Mouse (Mus musculus): ENCODE measurements around the gene Hnrnpul2. TPM values are rescaled to one million over a fixed set of nuclear protein-coding genes. Genes with fewer than 3 reads are reported as not detected.
"Not testable (repeated sequence)": the region's sequence is repeated elsewhere in the genome, so short reads cannot be mapped to it uniquely, and the experiment has no call there.

Hnrnpul2 gene
- total RNA-seq, 2 experiments from 2014 or later: 112 to 115 TPM

DNA sequence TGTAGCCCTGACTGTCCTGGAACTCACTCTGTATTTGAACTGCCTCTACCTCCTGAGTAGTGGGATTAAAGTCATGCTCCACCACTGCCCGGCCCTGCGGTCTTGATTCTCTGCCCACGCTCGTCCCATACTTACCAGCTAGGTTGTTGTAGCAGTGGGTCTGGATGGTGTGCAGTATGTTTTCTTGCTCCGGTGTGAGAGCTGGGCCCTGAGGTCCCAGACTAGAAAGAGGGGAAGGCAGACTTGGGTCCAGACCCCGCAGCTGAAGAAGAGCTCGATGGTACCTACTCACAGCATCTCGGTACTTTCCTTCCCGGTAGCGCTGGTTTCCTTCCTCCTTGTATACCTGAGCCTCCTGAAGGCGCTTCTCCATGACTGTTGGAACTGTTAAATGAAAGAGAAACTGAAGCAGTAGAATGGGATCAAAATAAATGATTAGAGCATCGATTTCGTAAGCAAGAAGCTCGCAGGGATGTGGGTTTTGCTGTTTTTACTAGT, 1.5 kb upstream of the Hnrnpul2 start:
- no peak for DNase-seq (ENCODE audit: low spot score in 2 of 2)

DNA sequence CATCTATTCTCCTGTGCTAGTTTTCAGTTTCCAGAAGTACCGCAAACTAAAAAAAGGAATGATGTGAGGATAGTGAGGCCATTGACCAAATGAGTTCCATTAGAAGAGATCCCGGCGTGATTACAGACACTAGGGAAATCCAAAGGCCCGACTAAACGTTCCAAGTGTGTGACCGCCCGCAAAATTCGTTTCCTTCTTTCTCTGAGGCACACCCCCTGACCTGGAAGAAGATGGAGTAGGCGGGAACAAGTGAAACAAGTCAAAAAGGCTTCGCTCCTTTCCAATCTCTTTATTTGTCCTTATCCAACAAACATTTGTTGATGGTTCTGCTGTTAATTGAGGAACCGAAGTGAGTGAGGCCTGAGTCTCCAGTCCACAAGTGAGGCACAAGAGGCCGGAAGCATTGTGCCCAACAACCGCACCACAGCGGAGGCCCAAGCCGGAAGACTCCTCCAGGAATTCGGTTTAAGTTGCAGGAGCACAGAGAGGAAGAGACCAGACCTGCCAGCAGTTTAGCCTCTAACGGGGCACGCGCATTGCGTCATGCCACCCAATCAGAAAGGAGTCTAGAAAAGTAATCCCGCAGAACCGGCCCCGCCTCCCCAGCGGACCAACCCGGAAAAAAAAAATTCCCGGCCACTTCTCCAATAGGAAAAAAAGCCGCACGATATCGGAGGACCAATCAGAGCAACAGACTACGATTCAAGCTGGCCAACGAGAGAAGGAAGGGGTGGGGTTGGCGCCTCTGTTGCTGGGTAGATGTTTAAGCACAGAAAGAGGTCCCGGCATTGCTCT, 812 bp upstream of the Hnrnpul2 start, which contains the start of gene Ttc9c:
Gene Ttc9c (minus strand): TSS at position 533 of the 795 bp plus-strand sequence.
- DNase-seq (ENCODE audit: low spot score in 2 of 2): peak; percentile 91 to 95

DNA sequence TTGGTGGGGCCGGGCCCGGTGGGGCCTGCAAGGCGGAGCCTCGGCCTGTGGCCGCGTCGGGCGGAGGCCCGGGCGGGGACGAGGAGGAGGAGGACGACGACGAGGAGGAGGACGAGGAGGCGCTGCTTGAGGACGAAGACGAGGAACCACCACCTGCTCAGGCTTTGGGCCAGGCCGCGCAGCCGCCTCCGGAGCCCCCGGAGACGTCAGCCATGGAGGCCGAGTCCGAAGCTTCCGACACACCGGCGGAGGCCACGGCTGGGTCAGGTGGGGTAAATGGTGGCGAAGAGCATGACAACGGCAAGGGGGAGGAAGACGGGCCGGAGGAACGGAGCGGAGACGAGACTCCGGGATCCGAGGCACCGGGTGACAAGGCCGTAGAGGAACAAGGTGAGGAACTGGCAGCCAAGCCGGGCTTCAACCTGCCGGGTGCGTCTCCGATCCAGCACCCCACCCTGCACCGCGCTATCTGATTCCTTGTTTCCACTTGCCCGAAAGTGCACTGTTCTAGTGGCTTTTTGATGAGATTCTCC, 680 bp downstream of the Hnrnpul2 start:
- DNase-seq (ENCODE audit: low spot score in 2 of 2): no peak

DNA sequence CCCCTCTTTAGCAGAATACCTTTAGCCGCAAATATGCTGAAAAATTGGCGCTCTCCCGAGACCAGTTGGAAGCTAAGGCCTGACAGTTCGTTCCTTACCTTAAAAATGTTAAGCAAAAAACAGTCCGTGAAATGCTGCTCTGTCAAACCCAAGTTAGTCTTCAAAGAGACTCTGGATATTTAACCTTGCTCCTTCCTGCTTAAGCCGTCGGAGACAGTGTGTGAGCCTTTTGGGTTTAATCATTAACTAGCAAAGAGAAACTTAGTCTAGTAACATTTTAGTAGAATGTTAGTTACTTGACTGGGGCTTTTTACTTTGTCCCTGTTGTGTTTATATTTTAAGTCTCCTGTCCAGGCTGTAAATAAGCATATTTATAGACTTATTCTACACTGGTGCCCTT, 1.3 kb downstream of the Hnrnpul2 start:
- no peak for DNase-seq (ENCODE audit: low spot score in 2 of 2)

DNA sequence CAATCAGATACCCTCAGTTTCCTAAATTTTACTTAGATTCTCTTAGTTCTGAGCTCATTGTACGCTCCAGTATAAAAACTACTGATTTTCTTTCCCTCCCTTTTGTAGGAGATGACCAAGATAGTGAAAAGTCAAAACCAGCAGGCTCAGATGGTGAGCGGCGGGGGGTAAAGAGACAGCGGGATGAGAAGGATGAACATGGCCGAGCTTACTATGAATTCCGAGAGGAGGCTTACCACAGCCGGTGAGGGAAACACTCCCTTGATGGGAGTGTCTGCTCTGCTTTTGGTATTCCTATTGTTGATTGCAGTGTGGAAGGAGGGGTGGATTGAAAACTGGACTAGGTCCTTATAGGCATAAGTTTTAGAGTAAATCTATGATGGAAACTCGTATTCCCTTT, 2.9 kb downstream of the Hnrnpul2 start:
- DNase-seq (ENCODE audit: low spot score in 2 of 2): no peak

- DNase-seq (ENCODE audit: low spot score in 2 of 2): no peak
Observed at GRCm38 (mm10) chr19:8829660-8830059, 9.8 kb downstream of the Hnrnpul2 start, which contains the start of gene AC129217.1. AC129217.1 (plus strand) TSS chr19:8829773.

DNA sequence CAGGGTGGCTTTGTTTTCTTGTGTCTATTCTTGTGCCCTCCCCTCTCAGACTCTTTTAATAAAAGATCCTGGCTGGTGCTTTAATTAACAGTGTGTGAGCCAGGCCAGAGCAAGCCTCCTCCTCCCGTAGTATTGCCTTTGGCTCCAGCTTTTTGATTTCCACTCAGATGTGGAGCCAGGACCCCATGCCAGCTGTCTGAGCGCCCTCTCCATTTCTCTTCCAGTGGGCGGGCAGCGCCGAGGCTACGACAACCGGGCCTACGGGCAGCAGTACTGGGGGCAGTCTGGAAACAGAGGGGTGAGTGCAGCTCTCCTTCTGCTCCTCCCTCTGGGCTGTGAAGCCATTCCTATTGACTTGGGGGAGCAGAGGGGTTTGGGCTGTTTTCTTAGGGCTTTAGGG, 10.9 kb downstream of the Hnrnpul2 start:
- DNase-seq (ENCODE audit: low spot score in 2 of 2): peak; percentile 67 to 68

- no peak for DNase-seq (ENCODE audit: low spot score in 2 of 2)
Observed at GRCm38 (mm10) chr19:8831262-8831661, 11.5 kb downstream of the Hnrnpul2 start.

- no peak for DNase-seq (ENCODE audit: low spot score in 2 of 2)
Observed at GRCm38 (mm10) chr19:8832971-8833370, 13.2 kb downstream of the Hnrnpul2 start.

DNA sequence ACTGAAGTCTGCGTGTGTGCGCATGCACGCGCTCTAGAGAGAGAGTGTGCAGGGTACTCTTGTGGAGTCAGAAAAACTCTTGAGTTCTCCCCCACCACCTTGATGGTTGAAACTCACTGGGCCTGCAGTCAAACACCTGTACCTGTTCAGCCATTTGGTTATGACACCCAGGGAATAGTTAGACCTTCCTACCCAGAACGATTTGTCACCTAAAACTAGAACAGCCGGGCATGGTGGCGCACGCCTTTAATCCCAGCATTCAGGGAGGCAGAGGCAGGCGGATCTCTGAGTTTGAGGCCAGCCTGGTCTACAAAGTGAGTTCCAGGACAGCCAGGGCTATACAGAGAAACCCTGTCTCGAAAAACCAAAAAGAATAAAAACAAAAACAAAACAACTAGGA, 16.5 kb downstream of the Hnrnpul2 start:
- DNase-seq (ENCODE audit: low spot score in 2 of 2): not testable (repeated sequence)

- peak; percentile 90 to 92 for DNase-seq (ENCODE audit: low spot score in 2 of 2)
Observed at GRCm38 (mm10) chr19:8837251-8837791, 17.5 kb downstream of the Hnrnpul2 start, which contains the start of gene Bscl2. Bscl2 (plus strand) TSS chr19:8837467.

DNA sequence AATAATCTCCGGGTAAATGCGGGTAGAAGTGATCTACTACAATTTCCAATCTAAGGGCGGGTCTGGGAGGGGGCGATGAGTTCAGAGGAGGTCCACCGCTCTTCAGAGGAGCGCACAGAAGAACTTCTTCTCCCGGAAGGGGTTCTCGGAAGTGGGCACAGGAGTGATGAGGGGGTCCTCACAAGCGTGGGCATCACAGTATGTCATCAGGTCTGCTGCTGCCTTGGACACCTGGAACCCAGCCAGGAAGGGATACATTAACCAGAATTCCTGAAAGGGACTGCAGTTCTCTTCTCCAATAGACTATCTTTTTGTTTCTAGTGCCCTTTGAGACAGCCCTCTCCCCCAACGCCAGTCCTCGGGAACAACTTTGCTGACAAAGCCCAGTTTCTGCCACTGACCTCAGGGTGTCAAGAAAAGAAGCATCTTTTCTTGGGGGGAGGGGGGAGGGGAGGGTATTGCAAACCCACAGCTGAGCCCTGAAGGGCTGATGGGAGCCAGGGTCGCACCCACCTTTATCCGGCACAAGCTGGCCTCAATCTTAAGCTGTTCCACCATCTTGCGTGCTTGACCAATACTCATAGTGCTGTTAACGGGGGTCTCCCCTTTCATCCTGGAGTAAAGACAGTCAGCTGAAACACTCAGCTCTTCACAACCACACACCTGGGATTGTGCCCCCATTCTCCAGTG, 18.4 kb downstream of the Hnrnpul2 start:
- DNase-seq (ENCODE audit: low spot score in 2 of 2): peak in 1 of 2 experiments; percentile 72

GRCm38 (mm10) chr19:8839103-8839907, 19.5 kb downstream of the Hnrnpul2 start, which contains the start of gene Gng3:
Gng3 (minus strand) TSS chr19:8839194.
- peak; percentile 70 to 78 for DNase-seq (ENCODE audit: low spot score in 2 of 2)

GRCm38 (mm10) chr19:8839908-8840791, 20.3 kb downstream of the Hnrnpul2 start:
- peak; percentile 71 to 75 for DNase-seq (ENCODE audit: low spot score in 2 of 2)

DNA sequence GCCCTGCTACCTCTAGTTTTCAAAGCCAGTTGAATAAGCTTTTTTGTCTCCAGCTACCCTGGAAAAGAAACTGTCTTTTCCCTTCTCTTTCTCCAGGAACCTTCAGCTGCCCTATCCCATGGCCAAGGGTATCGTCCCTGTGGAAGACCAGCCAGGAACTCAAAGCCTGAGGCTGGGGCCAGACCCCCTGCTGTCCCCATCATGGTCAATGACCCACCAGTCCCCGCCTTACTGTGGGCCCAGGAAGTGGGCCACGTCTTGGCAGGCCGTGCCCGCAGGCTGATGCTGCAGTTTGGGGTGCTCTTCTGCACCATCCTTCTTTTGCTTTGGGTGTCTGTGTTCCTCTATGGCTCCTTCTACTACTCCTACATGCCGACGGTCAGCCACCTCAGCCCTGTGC, 21.2 kb downstream of the Hnrnpul2 start:
- no peak for DNase-seq (ENCODE audit: low spot score in 2 of 2)

GRCm38 (mm10) chr19:8842961-8843360, 23.2 kb downstream of the Hnrnpul2 start:
- DNase-seq (ENCODE audit: low spot score in 2 of 2): no peak

GRCm38 (mm10) chr19:8844371-8845129, 24.7 kb downstream of the Hnrnpul2 start:
- peak; percentile 83 to 86 for DNase-seq (ENCODE audit: low spot score in 2 of 2)

GRCm38 (mm10) chr19:8848356-8848755, 28.5 kb downstream of the Hnrnpul2 start:
- DNase-seq (ENCODE audit: low spot score in 2 of 2): no peak

DNA sequence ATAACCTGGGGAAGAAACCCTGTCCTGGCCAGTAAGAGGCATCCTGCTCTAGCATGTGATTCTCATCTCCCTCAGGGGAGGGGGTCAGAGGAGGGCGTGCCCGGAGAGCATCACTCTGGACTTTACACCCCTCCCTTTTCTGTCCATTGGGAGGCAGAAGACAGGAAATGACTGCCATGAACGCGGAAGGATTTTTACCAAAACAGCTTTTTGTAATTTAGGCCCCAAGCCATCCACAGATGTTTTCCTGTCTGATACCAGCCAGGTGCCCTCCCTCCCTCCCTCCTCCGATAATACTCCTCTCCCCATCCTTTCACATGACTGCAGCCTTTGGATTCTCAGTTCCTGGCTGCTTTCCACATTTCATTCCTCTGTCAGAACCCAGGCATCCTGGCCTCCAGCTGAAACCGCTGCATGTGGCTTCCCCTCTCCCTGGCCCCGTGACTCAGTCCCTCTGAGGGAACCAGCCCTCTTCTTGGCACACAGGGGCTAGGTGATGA, 30.6 kb downstream of the Hnrnpul2 start, which contains the start of gene Lrrn4cl:
Gene Lrrn4cl (plus strand): TSS at position 367 of the 500 bp plus-strand sequence.
- DNase-seq (ENCODE audit: low spot score in 2 of 2): no peak

All from layer of hippocampus, postnatal 10 days (tissue).